Mouse (Mus musculus): ENCODE data around the gene Hist2h3b.

Hist2h3b gene

GRCm38 (mm10) chr3:96299562-96299961, 31.1 kb downstream of the Hist2h3b start:
- no peak for DNase-seq (ENCODE audit: low spot score)

DNA sequence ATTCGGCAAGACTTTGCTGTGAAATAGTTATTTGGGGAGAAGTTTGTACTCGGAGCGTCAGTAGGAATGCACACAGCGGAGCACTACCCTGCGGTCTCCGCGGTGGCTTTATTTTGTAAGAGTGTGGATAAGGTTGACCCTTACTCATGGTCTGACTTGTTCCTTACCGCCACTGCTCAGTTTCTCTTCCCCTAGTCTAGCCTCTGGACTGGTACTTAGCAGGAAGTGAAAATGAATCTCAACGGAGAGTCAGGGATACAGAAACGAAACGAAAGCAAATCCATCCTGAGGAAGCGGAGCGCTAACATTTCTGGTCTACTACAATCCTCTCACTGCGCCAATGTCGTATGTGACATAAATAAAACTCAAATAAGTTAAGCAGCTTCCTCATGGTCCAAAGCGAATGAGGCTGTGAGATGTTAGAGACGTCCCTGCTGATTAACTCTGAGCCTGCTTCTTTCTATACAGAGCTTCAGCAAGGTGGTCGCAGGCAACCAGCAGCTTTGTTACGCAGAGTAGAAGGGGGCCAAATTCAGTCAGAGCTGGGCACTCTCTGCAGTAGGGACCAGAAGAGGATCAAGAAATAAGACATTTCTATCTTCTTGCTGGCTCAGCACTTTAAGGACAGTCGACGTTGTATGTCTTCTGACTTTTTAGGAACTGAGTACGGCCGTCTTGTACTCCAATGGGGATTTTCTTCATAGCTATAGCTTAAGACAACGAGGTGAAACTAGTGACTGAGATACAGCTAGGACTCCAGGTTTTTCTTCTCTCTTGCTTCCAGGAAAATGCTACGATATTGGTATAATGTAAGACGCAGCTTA, 32.5 kb downstream of the Hist2h3b start:
- no peak for DNase-seq (ENCODE audit: low spot score)

- no peak for DNase-seq (ENCODE audit: low spot score)
These were observed 33.6 kb downstream of the Hist2h3b start for GRCm38 (mm10) chr3:96302076-96302475.

DNA sequence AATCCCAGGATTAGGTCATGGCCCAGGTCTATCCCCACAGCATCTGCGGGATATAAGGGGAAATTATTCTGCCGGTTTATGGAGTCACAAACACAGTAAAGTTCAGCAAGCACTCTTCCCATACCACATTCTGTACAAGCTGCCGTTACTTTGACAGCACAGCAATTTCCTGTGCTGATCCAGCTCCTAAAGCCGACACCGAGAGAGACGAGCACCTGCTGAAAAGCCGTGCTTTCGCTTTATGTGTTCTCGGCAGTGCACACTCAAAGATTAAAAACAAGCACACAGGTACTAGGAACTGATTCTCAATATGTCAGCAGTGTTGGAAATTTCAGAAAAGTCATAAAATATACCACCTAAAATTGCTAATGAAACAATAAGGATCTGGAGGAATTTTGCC, 38.1 kb downstream of the Hist2h3b start:
- no peak for DNase-seq (ENCODE audit: low spot score)

DNA sequence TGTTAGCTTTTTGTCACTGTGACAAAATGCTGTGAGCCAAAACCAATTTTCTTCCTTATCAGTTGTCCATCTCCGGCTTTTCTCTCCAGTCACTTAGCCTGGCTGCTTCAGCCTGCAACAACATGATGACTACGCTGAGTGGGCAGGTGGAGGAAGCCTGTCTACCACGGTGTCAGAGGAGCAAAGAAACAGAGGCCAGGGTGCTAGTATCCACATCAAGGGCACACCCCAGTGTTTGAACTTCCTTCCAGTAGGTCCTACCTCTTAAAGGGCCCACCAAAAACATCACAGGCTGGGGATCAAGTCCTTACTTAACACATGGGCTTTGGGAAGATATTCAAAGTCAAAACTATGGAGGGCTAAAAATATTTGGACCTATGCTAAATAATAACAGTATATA, 41.0 kb downstream of the Hist2h3b start:
- DNase-seq (ENCODE audit: low spot score) = no peak

GRCm38 (mm10) chr3:96312341-96313098, 44.1 kb downstream of the Hist2h3b start:
- no peak for DNase-seq (ENCODE audit: low spot score)
